14 mouse cellular contexts compared by ENCODE assay signal in genomic region chr7:87063576-87063975, GRCm38 (mm10).
"Had no signal": no experiment of that assay in that cellular context is flagged by ENCODE, and none has a peak within 500 bp of the region (broad histone marks: within the 10 kb centered on the region; RNA-seq: fewer than 3 reads in every experiment).

No protein-coding gene starts in this region.

- DNase-seq: gastrocnemius, postnatal 14 days; gastrocnemius, postnatal 36 days; heart, adult 11 months; heart, adult 2 months; heart, postnatal 14 days; heart, postnatal 36 days; kidney, adult 11 months; kidney, adult 2 months; kidney, adult 9 months; kidney, postnatal 14 days; kidney, postnatal 36 days; layer of hippocampus, adult 9-11 months; layer of hippocampus, postnatal 36 days; left cerebral cortex, postnatal 4 days had no signal
